In genomic region chr13:43503395-43503850, GRCm38 (mm10) we compare ENCODE assay signal across 8 mouse cellular contexts. TPM values are rescaled to one million over a fixed set of nuclear protein-coding genes. Genes with fewer than 3 reads are reported as not detected.
DNase-seq lines count a peak whose midpoint lies in the region; ATAC-seq and TF ChIP-seq lines count a peak whose summit lies in the region.

No protein-coding gene starts in this region.

- H3K27me3 ChIP-seq in heart, embryonic 12.5 days (replicated peaks): no peaks in the 10 kb centered on the region
- no peaks in the 10 kb centered on the region for H3K27me3 ChIP-seq in kidney, embryonic 15.5 days
- no peaks in the 10 kb centered on the region for H3K27me3 ChIP-seq in spleen, adult 2 months (ENCODE audit: control insufficient read depth, insufficient read depth, low read length)

- no peak overlapping the region for H3K27ac ChIP-seq in bone marrow, adult 2 months (ENCODE audit: control insufficient read depth, insufficient read depth, low read depth, low read length, poor library complexity)
- no peak overlapping the region for H3K27ac ChIP-seq in heart, embryonic 12.5 days (ENCODE audit: poor library complexity, severe bottlenecking)
- H3K27ac ChIP-seq in kidney, embryonic 15.5 days: peak overlapping the region; percentile 81
- H3K27ac ChIP-seq in spleen, adult 2 months (ENCODE audit: insufficient read depth, low read length): no peak overlapping the region

- no peaks in the 10 kb centered on the region for H3K9me3 ChIP-seq in heart, embryonic 12.5 days (replicated peaks)
- H3K9me3 ChIP-seq in kidney, embryonic 15.5 days (replicated peaks): no peaks in the 10 kb centered on the region

- H3K9ac ChIP-seq in heart, embryonic 12.5 days: peak overlapping the region; percentile 62
- H3K9ac ChIP-seq in kidney, embryonic 15.5 days: no peak overlapping the region

- H3K36me3 ChIP-seq in heart, embryonic 12.5 days: no peaks in the 10 kb centered on the region
- no peaks in the 10 kb centered on the region for H3K36me3 ChIP-seq in kidney, embryonic 15.5 days
- H3K36me3 ChIP-seq in spleen, adult 2 months (ENCODE audit: control insufficient read depth, insufficient read depth, low read length): no peaks in the 10 kb centered on the region

- no peak for TF ChIP-seq CTCF in bone marrow, adult 2 months (IDR thresholded peaks at IDR 0.05; ENCODE audit: control insufficient read depth, insufficient read depth, low read length)
- no peak for TF ChIP-seq CTCF in spleen, adult 2 months (IDR thresholded peaks at IDR 0.05; ENCODE audit: extremely low read depth, insufficient read depth, insufficient read length, insufficient replicate concordance)

- H3K4me1 ChIP-seq in bone marrow, adult 2 months (ENCODE audit: control insufficient read depth, insufficient read depth, low read length): peaks cover 3% of the 10 kb centered on the region
- peaks cover 11% of the 10 kb centered on the region for H3K4me1 ChIP-seq in heart, embryonic 12.5 days (replicated peaks)
- peaks cover 31% of the 10 kb centered on the region for H3K4me1 ChIP-seq in kidney, embryonic 15.5 days
- peaks cover 4% of the 10 kb centered on the region; the same call in 1 of the 2 replicates for H3K4me1 ChIP-seq in spleen, adult 2 months (ENCODE audit: control insufficient read depth, insufficient read depth, insufficient read length)

- intact Hi-C loops in left cerebral cortex, postnatal 14 days (cut with DNase I): no loop called here

- no peak for TF ChIP-seq POLR2A in bone marrow, adult 2 months (IDR thresholded peaks at IDR 0.05; ENCODE audit: borderline replicate concordance, control insufficient read depth, low read depth, low read length)
- no peak for TF ChIP-seq POLR2A in spleen, adult 2 months (IDR thresholded peaks at IDR 0.05; ENCODE audit: low read depth, low read length)

- no peak for ATAC-seq in heart, embryonic 12.5 days (ENCODE audit: insufficient number of reproducible peaks, low FRiP score)
- peak; percentile 95 for ATAC-seq in kidney, embryonic 15.5 days (replicated peaks; ENCODE audit: low FRiP score)

- H3K4me3 ChIP-seq in bone marrow, adult 2 months (replicated peaks; ENCODE audit: control insufficient read depth, low read depth, low read length): peak overlapping the region; percentile 42
- H3K4me3 ChIP-seq in heart, embryonic 12.5 days: peak overlapping the region; percentile 41
- peak overlapping the region; percentile 26 for H3K4me3 ChIP-seq in kidney, embryonic 15.5 days (replicated peaks)
- H3K4me3 ChIP-seq in spleen, adult 2 months (ENCODE audit: extremely low read depth, insufficient read depth, insufficient read length): peak overlapping the region; percentile 37; the same call in 1 of the 2 replicates

- peak overlapping the region; percentile 72 for H3K4me2 ChIP-seq in heart, embryonic 12.5 days
- H3K4me2 ChIP-seq in kidney, embryonic 15.5 days: peak overlapping the region; percentile 59

- DNase-seq in adrenal gland, adult 2 months: peak; percentile 24
- DNase-seq in adrenal gland, adult 8-10 months: no peak
- DNase-seq in lung, postnatal 14 days: peak; percentile 73
- peak in 1 of 2 experiments; percentile 54 for DNase-seq in spleen, adult 2 months (ENCODE audit: low read depth in 1 of 2, low spot score in 2 of 2)
- no peak for DNase-seq in left cerebral cortex, postnatal 14 days (ENCODE audit: low spot score in 2 of 2)

- 10% methylated on average over 19 of the region's 19 CpGs for WGBS in bone marrow, adult 2 months
- under 1% methylated on average over 19 of the region's 19 CpGs for WGBS in heart, embryonic 12.5 days
- 2% methylated on average over 19 of the region's 19 CpGs for WGBS in kidney, embryonic 15.5 days
- 6% methylated on average over 19 of the region's 19 CpGs for WGBS in spleen, adult 2 months

RNA-seq across cellular contexts. Expression of gene Ranbp9, which starts 22.3 kb away (rescaled TPM):
- total RNA-seq in adrenal gland, adult 2 months (2021): 10 to 100 TPM; 54.0 to 82.3 TPM
- polyA plus RNA-seq in adrenal gland, adult 2 months (2012; rRNA removed): 26.0 and 50.8 TPM in 2 replicates
- total RNA-seq in adrenal gland, adult 8-10 months (2022): 10 to 100 TPM; 55.1 to 70.8 (median 61.1) TPM
- 13.0 and 16.7 TPM in 2 replicates for polyA plus RNA-seq in bone marrow, adult 2 months (2011; ENCODE audit: insufficient read depth, insufficient read length, low replicate concordance, missing spikeins)
- 6.8 and 8.6 TPM in 2 replicates for polyA plus RNA-seq in heart, embryonic 12.5 days (2016; fragmentation: Nextera tagmentation; extraction: Ambion mirVana)
- polyA plus RNA-seq in kidney, embryonic 15.5 days (2015; fragmentation: Nextera tagmentation; extraction: Ambion mirVana): 8.2 and 10.8 TPM in 2 replicates
- polyA plus RNA-seq in spleen, adult 2 months (2012; rRNA removed): 14.4 and 15.7 TPM in 2 replicates
- total RNA-seq in left cerebral cortex, postnatal 14 days (2021): 10 to 100 TPM; 84.1 to 87.9 TPM

RNA-seq across cellular contexts. Expression of gene Mcur1, which starts 56.6 kb away (rescaled TPM):
- 10 to 100 TPM; 40.7 to 51.6 TPM for total RNA-seq in adrenal gland, adult 2 months (2021)
- polyA plus RNA-seq in adrenal gland, adult 2 months (2012; rRNA removed): 29.0 and 43.3 TPM in 2 replicates
- total RNA-seq in adrenal gland, adult 8-10 months (2022): 10 to 100 TPM; 28.4 to 44.0 (median 34.8) TPM
- polyA plus RNA-seq in bone marrow, adult 2 months (2011; ENCODE audit: insufficient read depth, insufficient read length, low replicate concordance, missing spikeins): 11.4 and 13.5 TPM in 2 replicates
- polyA plus RNA-seq in heart, embryonic 12.5 days (2016; fragmentation: Nextera tagmentation; extraction: Ambion mirVana): 18.2 and 19.7 TPM in 2 replicates
- 20.2 and 21.9 TPM in 2 replicates for polyA plus RNA-seq in kidney, embryonic 15.5 days (2015; fragmentation: Nextera tagmentation; extraction: Ambion mirVana)
- polyA plus RNA-seq in spleen, adult 2 months (2012; rRNA removed): 10.0 and 16.6 TPM in 2 replicates
- total RNA-seq in left cerebral cortex, postnatal 14 days (2021): 10 to 100 TPM; 12.5 to 14.6 TPM

Comparison
In these comparisons a context has a peak if more than half of its experiments do, and no peak if none do; other contexts are left out.
1. DNase-seq: peak in adrenal gland, adult 2 months (single experiment) and lung, postnatal 14 days (single experiment); none in adrenal gland, adult 8-10 months (single experiment) and left cerebral cortex, postnatal 14 days (0 of 2).
2. Peak in every context shown above with its lines, with median percentiles within 50 percentile points of each other: H3K4me3 ChIP-seq.